Mouse (Mus musculus): ENCODE data around the gene Lmnb2.

Lmnb2 gene

GRCm38 (mm10) chr10:80930361-80931152, 12.5 kb upstream of the Lmnb2 start:
- DNase-seq (ENCODE audit: low read depth, low spot score): peak; percentile 69

GRCm38 (mm10) chr10:80929299-80930226, 11.5 kb upstream of the Lmnb2 start, which contains the start of gene Gadd45b:
Gadd45b (plus strand) TSS chr10:80930073.
- peak; percentile 100 for DNase-seq (ENCODE audit: low read depth, low spot score)

- peak; percentile 88 for DNase-seq (ENCODE audit: low read depth, low spot score)
These were observed 10.7 kb upstream of the Lmnb2 start for GRCm38 (mm10) chr10:80928586-80929298.

- DNase-seq (ENCODE audit: low read depth, low spot score): no peak
These were observed 7.4 kb upstream of the Lmnb2 start for GRCm38 (mm10) chr10:80925472-80925871.

- no peak for DNase-seq (ENCODE audit: low read depth, low spot score)
These were observed 3.9 kb upstream of the Lmnb2 start for GRCm38 (mm10) chr10:80921923-80922322.

- no peak for DNase-seq (ENCODE audit: low read depth, low spot score)
These were observed 688 bp downstream of the Lmnb2 start for GRCm38 (mm10) chr10:80917336-80917778.

GRCm38 (mm10) chr10:80915736-80916135, 2.3 kb downstream of the Lmnb2 start:
- DNase-seq (ENCODE audit: low read depth, low spot score): no peak

- no peak for DNase-seq (ENCODE audit: low read depth, low spot score)
These were observed 2.8 kb downstream of the Lmnb2 start for GRCm38 (mm10) chr10:80915260-80915659.

GRCm38 (mm10) chr10:80914253-80914656, 3.8 kb downstream of the Lmnb2 start:
- DNase-seq (ENCODE audit: low read depth, low spot score): peak; percentile 82

GRCm38 (mm10) chr10:80913364-80914011, 4.6 kb downstream of the Lmnb2 start:
- DNase-seq (ENCODE audit: low read depth, low spot score): peak; percentile 69

- no peak for DNase-seq (ENCODE audit: low read depth, low spot score)
These were observed 6.2 kb downstream of the Lmnb2 start for GRCm38 (mm10) chr10:80911891-80912290.

GRCm38 (mm10) chr10:80911354-80911753, 6.7 kb downstream of the Lmnb2 start:
- DNase-seq (ENCODE audit: low read depth, low spot score): no peak

- DNase-seq (ENCODE audit: low read depth, low spot score): no peak
These were observed 8.5 kb downstream of the Lmnb2 start for GRCm38 (mm10) chr10:80909375-80910162.

- DNase-seq (ENCODE audit: low read depth, low spot score): no peak
These were observed 13.3 kb downstream of the Lmnb2 start for GRCm38 (mm10) chr10:80904709-80905108.

GRCm38 (mm10) chr10:80904004-80904693, 13.9 kb downstream of the Lmnb2 start:
- no peak for DNase-seq (ENCODE audit: low read depth, low spot score)

GRCm38 (mm10) chr10:80903282-80903681, 14.8 kb downstream of the Lmnb2 start:
- DNase-seq (ENCODE audit: low read depth, low spot score): no peak

GRCm38 (mm10) chr10:80902273-80902940, 15.6 kb downstream of the Lmnb2 start:
- no peak for DNase-seq (ENCODE audit: low read depth, low spot score)

GRCm38 (mm10) chr10:80901409-80902272, 16.4 kb downstream of the Lmnb2 start:
- DNase-seq (ENCODE audit: low read depth, low spot score): no peak
